Mouse (Mus musculus): ENCODE results near the gene Ier5. TPM values are rescaled to one million over a fixed set of nuclear protein-coding genes. Genes with fewer than 3 reads are reported as not detected.

Gene Ier5
- total and polyA plus RNA-seq, 3 experiments: 6.8 to 12.6 (median 7.8) TPM

DNA sequence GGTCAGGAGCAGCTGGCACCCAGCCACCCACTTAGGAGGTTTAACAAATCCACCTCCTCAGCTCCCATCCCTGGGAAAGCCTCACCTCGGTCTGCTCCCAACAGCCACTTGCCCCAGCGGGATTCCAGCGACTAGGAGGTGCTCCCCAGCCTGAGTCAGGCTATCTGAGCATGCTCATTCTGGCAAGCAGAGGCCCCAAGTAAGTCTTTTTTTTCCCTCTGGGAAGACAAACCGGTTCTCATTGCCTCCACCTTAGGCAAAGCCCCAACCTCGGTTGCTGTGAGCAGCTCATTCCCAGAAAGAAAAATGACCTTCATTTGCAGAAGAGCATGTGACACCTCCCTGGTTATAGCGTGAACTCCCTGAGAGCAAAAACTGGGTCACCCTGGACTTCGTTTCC lies 29.7 kb downstream of the Ier5 start:
- H3K4me3 ChIP-seq (ENCODE audit: low read depth, low read length): no peak overlapping the region
- H3K27me3 ChIP-seq (ENCODE audit: insufficient read depth, low read length): peaks cover 81% of the 10 kb centered on the region
- no peak for DNase-seq (ENCODE audit: low spot score)
- no peaks in the 10 kb centered on the region for H3K9me3 ChIP-seq (replicated peaks)
- peaks cover 47% of the 10 kb centered on the region for H3K4me1 ChIP-seq (ENCODE audit: insufficient read depth, low read depth, low read length)
- no peak for ATAC-seq (ENCODE audit: extremely low read depth, insufficient number of reproducible peaks, low FRiP score, poor library complexity, severe bottlenecking)
- TF ChIP-seq CTCF (IDR thresholded peaks at IDR 0.05; ENCODE audit: low read depth, low read length): no peak
- TF ChIP-seq GATA2 (IDR thresholded peaks at IDR 0.05; ENCODE audit: borderline replicate concordance, low read depth, low read length): no peak
- TF ChIP-seq TAL1 (conservative IDR thresholded peaks at IDR 0.05; ENCODE audit: low read depth, low read length): no peak
- no peak for TF ChIP-seq POLR2AphosphoS5 (IDR thresholded peaks at IDR 0.05; ENCODE audit: insufficient replicate concordance, low read depth, low read length)
- TF ChIP-seq GATA1 (IDR thresholded peaks at IDR 0.05; ENCODE audit: borderline replicate concordance, low read length): no peak
- H3K36me3 ChIP-seq (replicated peaks): no peaks in the 10 kb centered on the region

- H3K27me3 ChIP-seq (ENCODE audit: insufficient read depth, low read length): peaks cover 81% of the 10 kb centered on the region
- no peaks in the 10 kb centered on the region for H3K9me3 ChIP-seq (replicated peaks)
- no peaks in the 10 kb centered on the region for H3K36me3 ChIP-seq (replicated peaks)
- H3K4me3 ChIP-seq (ENCODE audit: low read depth, low read length): no peak overlapping the region
- DNase-seq (ENCODE audit: low spot score) (no peak), ATAC-seq (ENCODE audit: extremely low read depth, insufficient number of reproducible peaks, low FRiP score, poor library complexity, severe bottlenecking) (no peak)
- TF ChIP-seq CTCF (IDR thresholded peaks at IDR 0.05; ENCODE audit: low read depth, low read length): no peak
- no peak for TF ChIP-seq GATA1 (IDR thresholded peaks at IDR 0.05; ENCODE audit: borderline replicate concordance, low read length)
- no peak for TF ChIP-seq POLR2AphosphoS5 (IDR thresholded peaks at IDR 0.05; ENCODE audit: insufficient replicate concordance, low read depth, low read length)
- no peak for TF ChIP-seq TAL1 (conservative IDR thresholded peaks at IDR 0.05; ENCODE audit: low read depth, low read length)
- no peak for TF ChIP-seq GATA2 (IDR thresholded peaks at IDR 0.05; ENCODE audit: borderline replicate concordance, low read depth, low read length)
- peaks cover 42% of the 10 kb centered on the region for H3K4me1 ChIP-seq (ENCODE audit: insufficient read depth, low read depth, low read length)
Measured at GRCm38 (mm10) chr1:155066196-155066595, 33.2 kb downstream of the Ier5 start.

- TF ChIP-seq TAL1 (conservative IDR thresholded peaks at IDR 0.05; ENCODE audit: low read depth, low read length) (no peak), GATA2 (IDR thresholded peaks at IDR 0.05; ENCODE audit: borderline replicate concordance, low read depth, low read length) (no peak), POLR2AphosphoS5 (IDR thresholded peaks at IDR 0.05; ENCODE audit: insufficient replicate concordance, low read depth, low read length) (no peak)
- Histone ChIP-seq H3K27me3 (ENCODE audit: insufficient read depth, low read length) (peaks cover 85% of the 10 kb centered on the region), H3K4me3 (ENCODE audit: low read depth, low read length) (no peak overlapping the region), H3K36me3 (replicated peaks) (no peaks in the 10 kb centered on the region), H3K4me1 (ENCODE audit: insufficient read depth, low read depth, low read length) (peaks cover 42% of the 10 kb centered on the region), H3K9me3 (replicated peaks) (no peaks in the 10 kb centered on the region)
- DNase-seq (ENCODE audit: low spot score): no peak
- ATAC-seq (ENCODE audit: extremely low read depth, insufficient number of reproducible peaks, low FRiP score, poor library complexity, severe bottlenecking): no peak
Measured at GRCm38 (mm10) chr1:155065068-155065701, 34.3 kb downstream of the Ier5 start.

DNA sequence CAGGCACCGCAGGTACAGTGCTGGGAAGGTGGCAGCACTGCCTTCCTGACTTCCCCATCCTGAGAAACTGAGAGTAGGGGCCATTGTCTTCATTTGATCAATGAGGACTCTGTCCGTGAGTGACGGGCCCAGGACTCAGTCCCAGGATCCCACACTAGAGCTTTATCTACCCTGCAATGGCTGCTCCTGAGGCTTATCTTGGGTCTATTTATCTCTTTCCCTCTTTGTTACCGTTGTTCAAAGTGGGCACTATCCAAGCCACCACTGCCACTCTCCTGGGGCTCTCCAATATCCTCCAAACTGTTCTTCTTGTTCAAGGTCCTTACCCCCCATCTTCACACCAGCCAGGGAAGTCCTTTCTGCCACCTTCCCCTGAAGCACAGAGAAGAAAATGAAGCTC lies 34.8 kb downstream of the Ier5 start:
- Histone ChIP-seq H3K4me3 (ENCODE audit: low read depth, low read length) (no peak overlapping the region), H3K9me3 (replicated peaks) (no peaks in the 10 kb centered on the region), H3K27me3 (ENCODE audit: insufficient read depth, low read length) (peaks cover 80% of the 10 kb centered on the region), H3K4me1 (ENCODE audit: insufficient read depth, low read depth, low read length) (peaks cover 45% of the 10 kb centered on the region), H3K36me3 (replicated peaks) (no peaks in the 10 kb centered on the region)
- DNase-seq (ENCODE audit: low spot score) (no peak), ATAC-seq (ENCODE audit: extremely low read depth, insufficient number of reproducible peaks, low FRiP score, poor library complexity, severe bottlenecking) (no peak)
- no peak for TF ChIP-seq CTCF (IDR thresholded peaks at IDR 0.05; ENCODE audit: low read depth, low read length)
- TF ChIP-seq GATA1 (IDR thresholded peaks at IDR 0.05; ENCODE audit: borderline replicate concordance, low read length): no peak

DNA sequence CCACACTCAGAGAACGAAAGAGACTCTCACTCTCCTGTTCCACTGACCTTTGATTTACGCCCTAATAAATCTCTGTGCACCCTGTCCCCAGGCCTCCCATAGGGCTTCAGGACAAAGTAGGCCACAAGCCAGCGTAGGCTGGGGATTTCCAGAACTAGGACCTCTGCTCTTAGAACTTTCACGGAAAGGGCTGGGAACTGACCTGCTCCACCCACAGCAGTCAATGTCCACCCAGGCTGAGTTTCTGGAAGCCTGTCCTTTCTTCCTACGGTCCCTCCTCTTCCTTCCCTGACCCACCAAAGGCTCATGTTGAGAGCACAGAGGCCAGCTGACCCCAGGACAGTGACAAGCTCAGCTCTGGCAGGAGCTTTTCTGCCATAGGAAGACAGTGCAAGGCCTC lies 35.3 kb downstream of the Ier5 start:
- H3K4me1 ChIP-seq (ENCODE audit: insufficient read depth, low read depth, low read length): peaks cover 50% of the 10 kb centered on the region

DNA sequence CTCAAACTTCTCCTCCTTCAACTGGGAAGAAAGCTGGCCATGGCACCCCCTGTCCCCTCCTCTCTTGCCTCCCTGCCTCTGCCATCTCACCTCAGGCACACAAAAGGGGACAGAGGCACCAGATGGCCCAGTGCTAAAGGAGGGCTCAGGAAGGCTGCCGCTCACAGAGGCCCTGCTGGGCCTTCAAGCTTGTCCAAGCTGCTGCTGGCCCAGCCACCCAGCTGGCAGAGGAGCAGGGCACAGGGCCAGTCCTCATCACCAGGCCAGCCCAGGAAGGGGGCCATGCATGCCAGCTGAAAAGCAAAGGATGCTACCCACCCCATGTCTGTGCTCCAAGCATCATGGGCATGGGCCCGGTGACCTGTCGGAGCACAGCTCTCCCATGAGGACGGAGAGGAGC lies 36.5 kb downstream of the Ier5 start:
- DNase-seq (ENCODE audit: low spot score) (no peak), ATAC-seq (ENCODE audit: extremely low read depth, insufficient number of reproducible peaks, low FRiP score, poor library complexity, severe bottlenecking) (no peak)
- Histone ChIP-seq H3K27me3 (ENCODE audit: insufficient read depth, low read length) (peaks cover 64% of the 10 kb centered on the region), H3K9me3 (replicated peaks) (no peaks in the 10 kb centered on the region), H3K4me1 (ENCODE audit: insufficient read depth, low read depth, low read length) (peaks cover 61% of the 10 kb centered on the region), H3K4me3 (ENCODE audit: low read depth, low read length) (no peak overlapping the region), H3K36me3 (replicated peaks) (no peaks in the 10 kb centered on the region)
- no peak for TF ChIP-seq GATA2 (IDR thresholded peaks at IDR 0.05; ENCODE audit: borderline replicate concordance, low read depth, low read length)
- TF ChIP-seq TAL1 (conservative IDR thresholded peaks at IDR 0.05; ENCODE audit: low read depth, low read length): no peak
- TF ChIP-seq CTCF (IDR thresholded peaks at IDR 0.05; ENCODE audit: low read depth, low read length): no peak
- no peak for TF ChIP-seq GATA1 (IDR thresholded peaks at IDR 0.05; ENCODE audit: borderline replicate concordance, low read length)
- no peak for TF ChIP-seq POLR2AphosphoS5 (IDR thresholded peaks at IDR 0.05; ENCODE audit: insufficient replicate concordance, low read depth, low read length)

More for the DNA sequence above, 35.3 kb downstream of the Ier5 start:
- DNase-seq (ENCODE audit: low spot score) (no peak), ATAC-seq (ENCODE audit: extremely low read depth, insufficient number of reproducible peaks, low FRiP score, poor library complexity, severe bottlenecking) (no peak)
- H3K9me3 ChIP-seq (replicated peaks): no peaks in the 10 kb centered on the region
- TF ChIP-seq POLR2AphosphoS5 (IDR thresholded peaks at IDR 0.05; ENCODE audit: insufficient replicate concordance, low read depth, low read length) (no peak), GATA1 (IDR thresholded peaks at IDR 0.05; ENCODE audit: borderline replicate concordance, low read length) (no peak), GATA2 (IDR thresholded peaks at IDR 0.05; ENCODE audit: borderline replicate concordance, low read depth, low read length) (no peak), CTCF (IDR thresholded peaks at IDR 0.05; ENCODE audit: low read depth, low read length) (no peak), TAL1 (conservative IDR thresholded peaks at IDR 0.05; ENCODE audit: low read depth, low read length) (no peak)
- H3K4me3 ChIP-seq (ENCODE audit: low read depth, low read length): no peak overlapping the region
- peaks cover 74% of the 10 kb centered on the region for H3K27me3 ChIP-seq (ENCODE audit: insufficient read depth, low read length)
- H3K36me3 ChIP-seq (replicated peaks): no peaks in the 10 kb centered on the region
